Mouse (Mus musculus): ENCODE results near the gene Mtmr4. TPM values are rescaled to one million over a fixed set of nuclear protein-coding genes. Genes with fewer than 3 reads are reported as not detected.

Gene Mtmr4
- total RNA-seq, 2 experiments from 2014 or later, result 93.9 to 101 TPM

Other genes with a start within 250 kb of the Mtmr4 start
- 100 to 1,000 TPM; 134 to 135 TPM for gene Ppm1e, start 233.1 kb upstream of the Mtmr4 start, total RNA-seq (2021)
- gene Rad51c, start 187.2 kb upstream of the Mtmr4 start, total RNA-seq (2021), result 1 to 10 TPM; 3.1 to 4.2 TPM
- under 1 TPM; 0.14 to 0.30 TPM for gene Tex14, start 187.1 kb upstream of the Mtmr4 start, total RNA-seq (2021)
- under 1 TPM in 1 of 2 experiments, not detected in 1; 0.21 TPM for gene Gm11492, start 25.5 kb upstream of the Mtmr4 start, total RNA-seq (2021)
- gene Sept4, start 23.3 kb upstream of the Mtmr4 start, total RNA-seq (2021), result 100 to 1,000 TPM; 175 to 183 TPM
- gene Hsf5, start 25.0 kb downstream of the Mtmr4 start, total RNA-seq (2021), result under 1 TPM; 0.49 to 0.58 TPM
- 1 to 10 TPM; 2.1 to 2.2 TPM for gene Rnf43, start 70.6 kb downstream of the Mtmr4 start, total RNA-seq (2021)
- 10 to 100 TPM; 80.1 to 87.1 TPM for gene Supt4a, start 145.4 kb downstream of the Mtmr4 start, total RNA-seq (2021)
- 100 to 1,000 TPM; 172 to 177 TPM for gene Tspoap1, start 168.4 kb downstream of the Mtmr4 start, total RNA-seq (2021)
- gene Mpo, start 201.4 kb downstream of the Mtmr4 start, total RNA-seq (2021), result under 1 TPM in 1 of 2 experiments, not detected in 1; 0.26 TPM
- under 1 TPM; 0.28 to 0.37 TPM for gene Lpo, start 236.1 kb downstream of the Mtmr4 start, total RNA-seq (2021)